Comparison of ENCODE assay signal across 18 mouse cellular contexts in the genomic region with DNA sequence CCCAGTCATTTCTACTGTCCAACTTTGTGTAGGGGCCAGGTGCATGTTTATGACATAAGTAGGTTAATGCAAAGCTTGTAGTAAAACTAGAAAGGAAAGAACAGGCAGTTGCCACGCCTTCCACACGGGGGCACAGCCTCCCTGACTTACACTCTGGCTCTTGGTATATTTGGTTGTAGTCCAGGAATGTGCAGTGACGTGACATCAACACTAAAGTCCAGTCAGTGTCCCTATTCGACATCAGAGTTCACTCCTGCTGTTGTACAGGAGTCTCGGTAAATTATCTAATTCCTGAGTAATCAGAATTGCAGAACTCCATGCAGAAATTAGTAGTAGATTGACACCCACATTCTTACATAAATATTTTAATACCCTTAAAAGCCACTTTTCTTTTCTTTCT. TPM values are rescaled to one million over a fixed set of nuclear protein-coding genes. Genes with fewer than 3 reads are reported as not detected.
A peak's percentile ranks its signal among the peaks of the same experiment; 100 is the strongest.
DNase-seq lines count a peak whose midpoint lies in the region; ATAC-seq and TF ChIP-seq lines count a peak whose summit lies in the region.
"Had no signal": no experiment of that assay in that cellular context is flagged by ENCODE, and none has a peak within 500 bp of the region (broad histone marks: within the 10 kb centered on the region; RNA-seq: fewer than 3 reads in every experiment).

No protein-coding gene starts in this region.

- no peak for TF ChIP-seq POLR2A in heart, adult 2 months (IDR thresholded peaks at IDR 0.05; ENCODE audit: insufficient read depth, low read depth, low read length)

- H3K4me2 ChIP-seq in kidney, postnatal 0 days (ENCODE audit: low read length) = no peak overlapping the region
- H3K4me2 ChIP-seq: liver, embryonic 15.5 days; midbrain, embryonic 13.5 days had no signal

- peak; percentile 45 for TF ChIP-seq CTCF in heart, adult 2 months (IDR thresholded peaks at IDR 0.05)
- TF ChIP-seq CTCF in layer of hippocampus, adult 2 months (conservative IDR thresholded peaks at IDR 0.05) = peak; percentile 25
- peak; percentile 49 for TF ChIP-seq CTCF in Patski (IDR thresholded peaks at IDR 0.05)
- peak; percentile 29; the same call in 1 of the 2 replicates for TF ChIP-seq CTCF in kidney, postnatal 0 days (IDR thresholded peaks at IDR 0.05; ENCODE audit: low read depth)

- H3K27ac ChIP-seq in heart, adult 2 months = no peak overlapping the region
- no peak overlapping the region for H3K27ac ChIP-seq in layer of hippocampus, adult 2 months
- H3K27ac ChIP-seq in kidney, postnatal 0 days = no peak overlapping the region
- H3K27ac ChIP-seq: limb, embryonic 10.5 days; liver, embryonic 15.5 days; midbrain, embryonic 13.5 days had no signal

- WGBS in heart, adult 2 months = 64% methylated on average over 5 of the region's 5 CpGs
- WGBS in kidney, postnatal 0 days = 89% methylated on average over 5 of the region's 5 CpGs

- H3K27me3 ChIP-seq in heart, adult 2 months (ENCODE audit: control insufficient read depth, insufficient read depth, low read length) = no peaks in the 10 kb centered on the region
- H3K27me3 ChIP-seq in Patski = no peaks in the 10 kb centered on the region
- no peaks in the 10 kb centered on the region for H3K27me3 ChIP-seq in kidney, postnatal 0 days (ENCODE audit: insufficient read depth, low read length)
- H3K27me3 ChIP-seq: liver, embryonic 15.5 days; midbrain, embryonic 13.5 days had no signal

- no peak for DNase-seq in heart, adult 2 months
- DNase-seq in heart, adult 9 months (ENCODE audit: low spot score in 2 of 2) = no peak
- no peak for DNase-seq in layer of hippocampus, adult 2 months (ENCODE audit: low spot score in 2 of 2)
- DNase-seq in layer of hippocampus, adult 18-20 months (ENCODE audit: low spot score in 2 of 2) = no peak
- no peak for DNase-seq in Patski (ENCODE audit: low read depth, low spot score)
- no peak for DNase-seq in kidney, postnatal 0 days (ENCODE audit: low spot score)
- DNase-seq in embryo, embryonic 10.5 days (ENCODE audit: low spot score) = no peak
- DNase-seq in Muller cell, postnatal 12 days (ENCODE audit: inconsistent ontology term) = no peak
- DNase-seq: adrenal gland, postnatal 10 days; cerebellum, adult 8-10 months; embryo, embryonic 11 days; heart, adult 18-20 months had no signal

- H3K4me1 ChIP-seq in heart, adult 2 months (ENCODE audit: control insufficient read depth, insufficient read depth, low read length) = no peaks in the 10 kb centered on the region
- no peaks in the 10 kb centered on the region for H3K4me1 ChIP-seq in kidney, postnatal 0 days (replicated peaks; ENCODE audit: insufficient read depth, low read length)
- H3K4me1 ChIP-seq: limb, embryonic 10.5 days; liver, embryonic 15.5 days; midbrain, embryonic 13.5 days had no signal

- ATAC-seq in Patski = no peak
- no peak for ATAC-seq in kidney, postnatal 0 days (replicated peaks; ENCODE audit: low FRiP score, low read depth)
- ATAC-seq: forebrain, embryonic 14.5 days; inflammation-experienced regulatory T-cells, adult 6 months; midbrain, embryonic 13.5 days had no signal

- intact Hi-C loops in heart, adult 2 months (cut with DNase I) = no loop called here

- no peak overlapping the region for H3K4me3 ChIP-seq in heart, adult 2 months
- H3K4me3 ChIP-seq in layer of hippocampus, adult 2 months = no peak overlapping the region
- no peak overlapping the region for H3K4me3 ChIP-seq in kidney, postnatal 0 days (replicated peaks; ENCODE audit: low read depth, low read length)
- H3K4me3 ChIP-seq: limb, embryonic 10.5 days; liver, embryonic 15.5 days; midbrain, embryonic 13.5 days had no signal

- peaks cover 2% of the 10 kb centered on the region; the same call in 1 of the 2 replicates for H3K79me2 ChIP-seq in heart, adult 2 months (replicated peaks; ENCODE audit: control insufficient read depth, insufficient read depth, low read length)

- peaks cover 7% of the 10 kb centered on the region for H3K36me3 ChIP-seq in heart, adult 2 months (ENCODE audit: control insufficient read depth, insufficient read depth, low read length)
- H3K36me3 ChIP-seq in kidney, postnatal 0 days (ENCODE audit: insufficient read depth, low read length) = peaks cover 45% of the 10 kb centered on the region

- no peaks in the 10 kb centered on the region for H3K9me3 ChIP-seq in kidney, postnatal 0 days (replicated peaks; ENCODE audit: low read length)
- H3K9me3 ChIP-seq: limb, embryonic 10.5 days; liver, embryonic 15.5 days; midbrain, embryonic 13.5 days had no signal

- CTCF ChIA-PET in Patski (lab: Charles Lee) = no interaction called here

- TF ChIP-seq EP300 in heart, adult 2 months (IDR thresholded peaks at IDR 0.05; ENCODE audit: insufficient read depth, low read depth, low read length) = no peak

- H3K9ac ChIP-seq in heart, adult 2 months (ENCODE audit: low read depth, low read length) = no peak overlapping the region
- no peak overlapping the region for H3K9ac ChIP-seq in kidney, postnatal 0 days (ENCODE audit: low read depth, low read length)
- H3K9ac ChIP-seq: liver, embryonic 15.5 days; midbrain, embryonic 13.5 days had no signal

- POLR2A ChIA-PET in Patski (lab: Charles Lee) = no interaction called here

- in situ Hi-C loops in Patski (cut with MboI; ENCODE audit: low pct_unique_long_range_greater_than_20kb) = no loop called here

RNA-seq across cellular contexts. Expression of gene Pank3, which starts 13.8 kb away (rescaled TPM):
- total RNA-seq in heart, adult 2 months (2021) = 10 to 100 TPM; 19.4 to 21.8 TPM
- polyA plus RNA-seq in heart, adult 2 months (2012; rRNA removed) = 4.8 and 10.9 TPM in 2 replicates
- 10 to 100 TPM; 35.6 to 38.0 TPM for total RNA-seq in layer of hippocampus, adult 2 months (2021)
- total RNA-seq in layer of hippocampus, adult 18-20 months (2021) = 10 to 100 TPM; 37.2 to 37.9 TPM
- 30.1 TPM for polyA plus RNA-seq in Patski (2021)
- polyA plus RNA-seq in kidney, postnatal 0 days (2015; fragmentation: Nextera tagmentation; extraction: Ambion mirVana) = 12.8 and 13.3 TPM in 2 replicates

RNA-seq across cellular contexts. Expression of gene Fbll1, which starts 15.6 kb away (rescaled TPM):
- total RNA-seq in heart, adult 2 months (2021) = not detected
- polyA plus RNA-seq in heart, adult 2 months (2012; rRNA removed) = 0.12 TPM in 1 of 2 replicates, not detected in the other
- total RNA-seq in layer of hippocampus, adult 2 months (2021) = 10 to 100 TPM; 42.9 to 48.9 TPM
- 10 to 100 TPM; 44.5 to 46.2 TPM for total RNA-seq in layer of hippocampus, adult 18-20 months (2021)
- polyA plus RNA-seq in Patski (2021) = not detected
- not detected in 2 replicates for polyA plus RNA-seq in kidney, postnatal 0 days (2015; fragmentation: Nextera tagmentation; extraction: Ambion mirVana)
- total RNA-seq: heart, adult 18-20 months; heart, postnatal 25 days had no signal
- polyA plus RNA-seq: inflammation-experienced regulatory T-cells, adult 6 months; limb, embryonic 10.5 days; liver, embryonic 15.5 days had no signal

RNA-seq across cellular contexts. Expression of gene Rars, which starts 51.3 kb away (rescaled TPM):
- 10 to 100 TPM; 36.3 to 37.4 TPM for total RNA-seq in heart, adult 2 months (2021)
- polyA plus RNA-seq in heart, adult 2 months (2012; rRNA removed) = 11.7 and 21.8 TPM in 2 replicates
- total RNA-seq in layer of hippocampus, adult 2 months (2021) = 10 to 100 TPM; 45.6 to 53.6 TPM
- total RNA-seq in layer of hippocampus, adult 18-20 months (2021) = 10 to 100 TPM; 51.4 to 53.5 TPM
- 123 TPM for polyA plus RNA-seq in Patski (2021)
- 67.9 and 72.1 TPM in 2 replicates for polyA plus RNA-seq in kidney, postnatal 0 days (2015; fragmentation: Nextera tagmentation; extraction: Ambion mirVana)

Comparison
In these comparisons a context has a peak if more than half of its experiments do, and no peak if none do; other contexts are left out.
1. RNA of gene Fbll1, which starts 15.6 kb away (total RNA-seq): 42.9 to 48.9 TPM in layer of hippocampus, adult 2 months and 44.5 to 46.2 TPM in layer of hippocampus, adult 18-20 months; not detected in heart, adult 2 months; every median in the first group is over 10 times any median in the second.
2. Peak in every context shown above with its lines, with median percentiles within 50 percentile points of each other: CTCF ChIP-seq.